Mouse (Mus musculus) CD4-positive helper T cell, adult 2 months (primary cell): ENCODE measurements at regions not wholly inside any gene's neighbourhood (a gene's known extent, or its start where the extent isn't known, plus 50 kb on each side); places are given as distances from the start of the nearest gene placed in this dataset.

ENCODE experiments used
- DNase-seq: peaks from one replicate; pipeline ENCODE4 v3.0.0-alpha.2; 2012; ENCODE audit warnings: low read depth, missing footprints, low spot score

DNA sequence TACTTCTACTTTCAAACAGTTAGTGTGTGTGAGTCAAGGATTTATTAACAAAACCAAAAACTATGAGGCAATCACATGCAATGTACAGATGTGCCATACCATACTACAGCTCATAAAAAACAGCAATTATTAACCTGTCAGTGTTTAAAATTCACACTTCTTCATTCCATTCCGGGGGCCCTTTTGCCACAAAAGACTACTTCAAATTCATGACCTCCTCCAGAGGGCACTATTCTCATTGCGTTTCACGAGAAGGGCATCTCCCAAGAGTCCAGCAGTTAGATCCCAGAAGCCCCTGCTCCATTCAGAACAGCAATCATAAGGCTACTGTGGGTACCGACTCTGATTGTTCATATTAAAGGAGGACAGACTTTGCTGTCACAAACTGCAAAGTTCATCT lies 118.0 kb upstream of the Nebl start:
- DNase-seq, result no peak

DNA sequence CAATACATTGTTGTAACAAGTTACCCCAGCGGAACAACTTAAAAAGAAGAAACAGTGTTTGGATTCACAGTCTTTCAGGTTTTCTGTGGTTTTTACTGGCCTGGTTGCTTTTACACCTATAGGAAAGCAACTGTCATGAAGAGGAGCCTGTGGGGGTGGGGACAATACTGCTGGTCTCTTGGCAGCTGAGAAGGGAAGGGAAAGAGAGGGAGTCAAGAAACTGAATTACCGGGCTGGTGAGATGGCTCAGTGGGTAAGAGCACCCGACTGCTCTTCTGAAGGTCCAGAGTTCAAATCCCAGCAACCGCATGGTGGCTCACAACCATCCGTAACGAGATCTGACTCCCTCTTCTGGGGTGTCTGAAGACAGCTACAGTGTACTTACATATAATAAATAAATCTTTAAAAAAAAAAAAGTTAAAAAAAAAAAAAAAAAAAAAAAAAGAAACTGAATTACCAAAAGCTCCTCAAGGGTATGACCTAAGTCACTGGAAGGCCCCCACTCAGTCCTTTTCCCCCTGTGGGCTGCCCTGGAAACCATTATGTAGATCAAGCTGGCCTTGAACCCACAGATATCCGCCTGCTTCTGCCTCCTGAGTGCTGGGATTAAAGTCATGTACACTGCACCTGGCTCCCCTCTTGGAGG lies 114.3 kb upstream of the Nebl start:
- DNase-seq, result peak; percentile 26

DNA sequence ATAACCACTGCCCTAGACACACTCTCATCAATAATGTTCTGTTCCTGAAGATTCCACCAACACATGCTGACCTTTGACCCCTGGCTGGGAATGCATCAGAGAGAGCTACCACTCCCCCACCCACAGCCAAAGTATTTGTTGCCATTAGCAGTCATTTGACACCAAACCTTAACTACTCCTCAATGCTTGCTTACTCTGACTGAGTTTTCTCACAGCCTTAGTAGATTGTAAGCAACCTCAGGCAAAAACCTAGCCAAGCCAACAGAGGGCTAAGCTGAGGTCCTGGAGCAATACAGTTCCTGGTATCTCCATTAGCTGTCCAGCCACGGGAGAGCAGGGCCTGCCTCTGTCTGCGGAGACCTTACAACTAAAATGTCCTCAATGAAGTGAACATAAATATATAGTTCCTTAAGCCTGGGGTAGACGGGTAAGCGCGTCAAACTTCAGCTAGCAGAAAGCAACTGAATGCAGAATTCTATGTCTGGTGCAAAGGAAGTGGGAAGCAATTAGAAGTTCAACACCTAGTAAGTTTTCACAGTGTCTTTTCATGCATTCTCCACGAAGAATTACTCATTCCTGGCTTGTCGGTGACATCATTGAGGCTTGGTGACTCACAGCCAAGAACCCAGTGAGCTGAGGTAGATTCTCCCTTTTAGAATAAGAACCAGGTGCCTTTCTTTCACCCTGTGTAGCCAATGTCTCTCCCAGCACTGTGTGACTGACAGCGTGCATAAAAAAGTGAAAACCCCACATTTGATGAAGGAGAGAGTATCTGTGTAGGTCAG lies 113.6 kb upstream of the Nebl start:
- DNase-seq, result peak; percentile 21

DNA sequence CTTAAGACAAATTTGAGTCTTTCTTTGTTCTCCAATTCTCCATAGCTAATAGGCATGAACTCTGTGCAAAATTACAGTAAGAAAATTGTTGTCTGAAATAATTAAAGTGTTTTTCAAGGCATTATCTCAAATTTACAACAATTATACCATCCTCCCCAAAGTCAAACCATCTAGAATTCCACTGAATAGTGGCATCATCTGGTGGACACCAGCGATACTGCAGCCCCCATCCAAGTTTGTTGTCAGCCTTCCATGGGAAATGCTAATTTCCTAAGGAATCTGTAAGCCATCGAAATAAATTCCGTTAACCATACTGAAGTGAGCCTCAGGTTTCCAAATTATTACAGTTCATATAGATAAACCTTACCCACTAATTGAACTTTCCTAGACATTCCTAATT lies 110.7 kb upstream of the Nebl start:
- DNase-seq, result no peak

DNA sequence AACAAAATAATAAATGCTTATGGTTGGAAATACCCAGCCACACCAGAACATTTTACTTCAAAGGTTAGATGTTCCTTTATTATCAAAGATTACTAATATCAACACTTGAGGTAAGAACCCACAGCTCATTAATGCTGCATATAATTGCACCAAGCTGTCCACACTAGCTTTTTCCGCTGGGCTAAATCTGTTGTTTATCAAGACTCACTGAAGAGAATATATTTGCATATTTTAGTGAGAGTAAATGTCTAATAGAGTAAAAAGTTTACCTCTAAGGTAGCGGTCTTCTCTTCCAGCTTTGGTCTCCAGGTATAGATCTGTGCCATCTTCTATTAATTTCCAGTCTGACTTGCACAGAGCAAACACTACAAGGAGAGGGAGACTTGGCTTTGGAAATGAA lies 110.3 kb upstream of the Nebl start:
- no peak for DNase-seq

DNA sequence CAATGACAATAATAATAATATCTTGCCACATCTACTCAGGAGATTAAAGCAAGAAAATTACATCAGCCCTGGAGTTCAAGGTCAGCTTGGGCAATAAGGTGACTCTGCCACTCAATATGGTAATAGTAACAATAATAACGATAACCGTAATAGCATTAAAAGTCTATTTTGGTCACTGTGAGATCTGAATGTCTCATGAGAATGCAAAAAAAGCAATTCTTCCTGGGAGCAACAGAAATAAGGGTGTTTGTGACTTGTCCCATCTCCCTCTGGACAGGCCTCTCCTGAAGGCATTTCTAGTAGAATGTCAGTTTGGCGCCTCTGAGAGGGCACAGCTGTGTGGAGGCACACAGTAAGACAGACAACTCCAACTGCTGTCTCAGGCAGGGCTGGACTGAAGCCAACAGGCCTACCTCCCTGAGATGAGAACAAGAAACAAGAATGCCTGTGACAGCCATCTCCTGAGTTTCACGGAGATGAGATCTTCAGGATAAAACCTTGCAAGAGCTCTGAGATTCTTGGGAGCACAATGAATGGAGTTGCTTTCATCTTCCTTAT lies 109.8 kb upstream of the Nebl start:
- no peak for DNase-seq

DNA sequence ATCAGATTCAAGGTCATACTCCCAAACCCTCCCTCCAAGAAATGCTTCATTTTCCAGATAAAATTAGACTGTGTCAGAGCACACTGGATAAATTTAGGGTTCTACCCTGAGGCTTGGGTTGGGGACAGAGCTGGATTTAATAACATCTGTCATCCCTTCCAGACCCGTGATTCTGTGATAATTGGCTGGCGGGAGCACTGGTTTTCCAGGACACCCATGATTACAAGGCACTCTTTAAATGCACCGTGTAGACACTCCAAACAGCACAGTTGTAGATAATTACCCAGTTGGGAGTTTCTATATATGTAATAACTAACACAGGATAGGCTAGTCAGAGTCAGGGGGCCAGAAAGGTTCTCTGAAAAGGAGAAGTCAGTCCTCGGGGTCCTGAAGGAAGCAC lies 108.4 kb upstream of the Nebl start:
- no peak for DNase-seq

DNA sequence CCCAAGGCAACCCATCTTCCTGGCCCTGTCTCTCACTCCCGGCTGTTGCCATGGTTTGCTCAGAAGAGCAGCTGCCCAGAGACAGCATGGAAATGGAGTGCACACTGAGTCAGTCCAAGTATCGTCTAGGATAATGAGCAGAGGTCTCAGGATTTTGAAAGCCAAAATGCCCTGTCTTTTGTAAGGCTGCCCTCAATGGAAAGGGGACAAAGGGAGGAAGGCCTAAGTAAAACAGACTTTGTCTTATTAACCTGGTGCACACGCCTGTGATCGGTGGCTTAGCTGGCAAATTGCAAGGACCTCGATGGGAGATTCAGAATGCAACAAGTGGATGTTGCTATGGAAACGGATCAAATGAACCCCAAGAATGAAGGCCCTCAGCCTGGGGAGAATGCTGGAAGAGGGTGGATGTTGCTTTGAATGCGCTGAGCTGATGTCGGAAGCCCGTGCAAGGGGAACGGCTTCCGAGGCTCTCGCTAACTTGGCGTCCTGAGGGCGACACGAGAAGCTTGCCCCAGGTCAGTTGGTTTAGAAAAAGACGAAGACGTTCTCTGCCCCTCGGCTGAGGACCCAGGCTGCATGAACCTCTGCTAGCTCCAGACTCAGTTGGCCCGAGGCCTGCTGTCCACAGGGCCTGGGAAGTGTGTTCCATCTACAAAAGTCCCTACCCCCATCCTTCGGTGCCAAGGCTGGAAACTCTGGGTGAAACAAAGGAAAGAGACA lies 107.8 kb upstream of the Nebl start:
- no peak for DNase-seq

DNA sequence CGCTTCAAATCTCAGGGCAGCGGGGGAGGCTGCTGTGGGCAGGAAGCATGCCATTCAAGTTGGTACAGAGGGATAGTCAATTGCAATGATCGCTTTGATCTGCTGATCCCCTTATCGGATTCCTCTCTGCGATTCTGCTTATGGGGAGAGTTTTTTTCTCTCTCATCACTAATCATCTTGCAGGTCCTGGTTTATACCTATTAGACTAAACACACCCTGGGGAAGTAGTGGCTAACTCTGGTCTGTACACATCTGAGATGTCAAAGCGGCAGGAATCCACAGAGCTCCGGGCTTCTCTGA lies 107.1 kb upstream of the Nebl start:
- DNase-seq, result no peak

DNA sequence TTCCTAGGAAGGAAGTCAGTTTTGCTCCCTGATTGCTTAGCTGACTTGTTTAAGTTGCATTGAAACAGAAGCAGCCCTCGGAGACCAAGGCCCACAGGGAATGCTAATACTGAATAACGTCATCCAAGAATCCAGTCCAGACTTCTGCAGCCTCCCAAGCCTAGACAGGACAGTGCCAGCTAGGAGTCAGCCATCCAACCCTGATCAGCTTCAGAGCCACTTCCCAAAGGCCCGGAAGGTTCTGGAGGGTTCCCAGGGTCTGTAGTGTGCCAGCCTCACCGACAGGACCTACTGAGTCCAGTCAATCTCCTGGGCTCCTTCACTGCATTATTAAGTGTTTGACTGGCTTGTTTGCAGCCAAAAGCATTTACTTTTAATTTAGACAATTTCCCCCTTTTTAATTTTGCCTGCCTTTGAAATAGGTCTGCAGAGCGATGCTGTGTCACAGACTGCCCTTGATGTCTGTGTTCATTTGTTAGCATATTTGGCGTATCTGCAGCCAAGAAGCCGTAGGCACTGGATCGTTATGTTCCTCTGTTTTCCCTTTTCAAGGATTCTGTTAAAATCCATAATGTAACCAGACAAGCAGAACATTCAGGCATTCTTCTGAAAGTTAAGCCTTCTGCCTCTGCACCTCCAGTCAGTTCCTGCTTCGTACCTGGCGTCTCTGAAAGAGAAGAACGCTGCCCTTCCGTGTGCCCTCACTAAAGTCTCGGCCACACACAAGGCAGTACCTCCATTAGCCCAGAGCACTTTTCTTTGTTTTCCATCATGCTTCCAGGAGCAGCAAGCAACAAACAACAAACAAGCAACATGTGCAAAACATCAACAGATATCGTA lies 106.5 kb upstream of the Nebl start:
- DNase-seq, result no peak

DNA sequence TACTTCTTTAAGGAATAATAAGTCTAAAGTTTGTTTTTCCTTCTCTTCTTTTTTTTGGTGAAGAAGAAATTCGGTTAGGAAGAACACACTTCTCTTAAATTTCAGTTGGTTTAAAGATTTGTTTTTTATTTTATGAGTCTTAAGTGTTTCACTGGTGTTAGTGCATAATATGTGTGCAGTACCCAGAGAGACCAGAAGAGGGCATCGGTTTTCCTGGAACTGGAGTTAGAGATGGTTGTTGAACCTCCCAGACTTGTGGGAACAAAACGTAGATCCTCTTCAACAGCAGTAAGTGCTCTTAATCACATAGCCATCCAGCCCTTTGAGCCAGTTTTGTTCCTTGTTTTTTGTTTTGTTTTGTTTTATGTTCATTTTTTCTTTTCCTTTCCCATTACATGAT lies 101.5 kb upstream of the Nebl start:
- no peak for DNase-seq

DNA sequence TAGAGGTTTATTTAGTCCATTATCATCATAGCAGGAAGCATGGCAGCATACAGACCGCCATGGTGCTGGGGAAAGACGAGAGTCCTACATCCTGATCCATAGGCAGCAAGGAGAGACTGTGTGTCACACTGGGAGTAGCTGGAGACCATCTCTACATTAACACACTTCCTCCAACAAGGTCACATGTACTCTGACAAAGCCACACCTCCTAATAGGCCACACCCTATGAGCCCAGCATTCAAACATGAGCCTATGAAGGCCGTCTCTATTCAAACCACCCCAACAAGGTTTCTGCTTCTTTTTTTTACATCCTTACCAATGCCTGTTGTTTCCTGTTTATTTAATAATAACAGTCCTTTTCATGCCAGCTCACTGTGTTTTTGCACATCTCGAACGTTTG lies 99.0 kb upstream of the Nebl start:
- DNase-seq, result no peak

DNA sequence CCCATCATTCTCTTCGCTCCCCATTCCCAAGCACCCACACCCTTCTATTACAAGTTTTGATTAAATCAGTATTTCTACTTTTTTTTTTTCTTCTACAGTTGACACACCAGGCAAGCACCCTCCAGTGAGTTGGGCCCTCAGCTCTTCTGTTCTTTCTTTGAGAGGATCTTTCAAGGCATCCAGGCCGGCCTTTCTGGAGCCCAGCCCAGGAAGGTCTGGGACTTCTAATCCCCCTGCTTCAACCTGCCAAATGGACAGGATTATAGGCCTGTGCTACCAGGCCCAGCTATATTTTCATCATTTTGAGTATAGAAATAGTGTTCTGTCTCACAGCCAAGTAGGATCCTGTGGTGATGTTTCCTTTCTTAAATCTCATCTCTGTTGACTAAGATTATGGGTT lies 94.0 kb upstream of the Nebl start:
- no peak for DNase-seq

DNA sequence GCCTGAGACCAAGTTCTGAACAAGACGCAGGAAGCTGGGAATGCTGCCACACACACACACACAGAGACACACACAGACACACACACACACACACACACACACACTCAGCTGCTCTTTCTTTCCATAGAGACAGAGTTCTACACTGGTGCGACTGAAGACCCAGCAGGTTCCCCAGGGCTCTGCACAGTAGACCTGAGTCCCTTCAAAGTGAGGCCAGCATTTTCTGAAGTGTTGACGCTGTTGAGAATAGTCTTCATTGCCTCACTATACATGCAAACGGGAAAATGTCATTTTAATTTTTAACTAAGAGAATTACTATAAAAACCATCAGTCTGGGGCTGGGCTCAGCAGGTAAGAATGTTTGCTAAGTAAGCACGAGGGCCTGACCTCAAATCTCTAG lies 92.9 kb upstream of the Nebl start:
- DNase-seq, result no peak

DNA sequence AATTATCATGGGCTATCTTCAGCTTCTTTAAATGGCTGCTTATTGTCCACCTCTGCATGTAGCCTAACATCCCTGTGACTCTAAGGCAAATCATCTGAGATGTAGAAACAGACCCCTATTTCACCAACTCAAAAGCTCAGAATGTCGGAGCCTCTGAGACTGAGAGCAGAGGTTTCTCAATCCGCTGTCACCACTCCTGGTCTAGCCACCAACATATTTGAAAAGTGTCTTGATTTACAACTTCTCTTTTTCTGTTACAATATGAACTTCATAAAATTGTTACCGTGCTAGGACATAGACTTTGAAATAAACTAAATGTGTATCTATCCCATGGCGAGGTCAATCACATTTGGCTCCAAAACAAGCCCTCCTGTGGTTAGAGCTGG lies 91.3 kb upstream of the Nebl start:
- no peak for DNase-seq

DNA sequence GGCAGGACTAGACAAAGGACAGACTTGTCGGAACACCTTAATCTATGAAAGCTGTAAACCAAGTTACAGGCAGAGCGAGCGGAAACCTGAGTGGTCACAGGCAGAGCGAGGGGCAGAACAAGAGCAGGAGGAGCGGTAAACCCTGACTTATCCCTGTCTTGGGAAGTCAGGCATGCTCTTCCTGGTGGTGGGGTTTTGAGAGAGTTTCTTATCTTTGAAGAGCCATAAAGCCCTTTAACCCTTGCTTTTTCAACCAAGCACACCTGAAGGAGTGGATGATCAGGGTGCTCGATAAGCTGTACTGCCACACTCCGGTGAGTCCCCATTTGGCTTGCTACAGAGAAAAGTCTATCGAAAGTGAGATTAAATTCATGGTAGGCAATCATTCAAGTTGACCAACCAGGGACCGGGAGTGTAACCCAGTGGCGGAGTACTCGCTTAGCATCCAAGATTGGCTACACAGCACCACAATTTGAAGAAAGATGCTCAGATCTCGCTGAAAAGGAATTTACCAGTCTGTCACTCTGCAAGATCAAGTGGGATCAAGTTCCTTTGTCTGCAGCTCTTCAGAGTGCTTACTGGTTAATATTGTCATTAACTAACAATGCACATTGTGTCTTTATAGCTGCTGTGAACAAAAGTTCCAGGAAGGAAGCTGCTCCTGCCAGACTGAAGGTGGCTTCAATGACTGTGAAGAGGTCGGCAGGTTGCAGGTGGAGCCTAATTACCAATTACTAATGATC lies 90.8 kb upstream of the Nebl start:
- DNase-seq, result no peak

DNA sequence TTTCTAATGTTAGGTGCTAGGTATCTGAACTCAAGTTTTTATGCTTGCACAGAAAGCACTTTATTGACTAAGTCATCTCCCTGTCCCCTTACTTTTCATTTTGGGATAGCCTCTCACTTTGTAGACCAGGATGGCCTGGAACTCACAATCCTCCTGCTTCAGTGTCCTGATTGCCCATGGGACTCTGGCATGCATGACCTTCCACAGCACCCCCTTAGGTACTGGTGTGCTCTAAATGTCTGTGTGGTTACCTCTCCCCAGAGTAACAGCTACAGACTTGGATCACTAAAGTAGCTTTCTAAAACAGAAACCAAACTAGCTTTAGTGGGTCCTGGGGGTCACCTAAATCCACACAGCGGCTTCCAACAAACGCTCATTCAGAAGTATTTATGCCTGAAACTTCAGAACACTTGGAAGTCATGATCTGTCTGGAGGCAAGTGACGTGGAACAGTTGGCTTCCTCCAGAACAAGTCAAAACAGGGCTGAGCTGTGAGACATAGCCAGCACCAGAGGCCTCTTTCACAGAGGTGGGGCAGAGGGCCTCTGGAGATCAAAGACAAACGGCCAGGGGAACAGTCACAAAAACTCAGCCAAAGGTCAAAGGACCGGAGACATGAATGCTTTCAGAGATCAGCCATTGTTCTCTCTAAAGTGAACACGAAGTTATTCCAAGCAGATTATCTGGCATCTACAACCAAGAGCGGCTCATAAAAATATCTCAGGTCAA lies 80.8 kb upstream of the Nebl start:
- no peak for DNase-seq
